Comparison of ENCODE assay signal across 8 mouse cellular contexts in genomic region chr4:137367275-137368088, GRCm38 (mm10). TPM values are rescaled to one million over a fixed set of nuclear protein-coding genes. Genes with fewer than 3 reads are reported as not detected.
A peak's percentile ranks its signal among the peaks of the same experiment; 100 is the strongest.
DNase-seq lines count a peak whose midpoint lies in the region; ATAC-seq and TF ChIP-seq lines count a peak whose summit lies in the region.

No protein-coding gene starts in this region.

- peak; percentile 45 for DNase-seq in urinary bladder, postnatal 14 days (ENCODE audit: low spot score)
- DNase-seq in urinary bladder, adult 2 months (ENCODE audit: low spot score), result no peak
- DNase-seq in lung, postnatal 36 days, result peak; percentile 90
- no peak for DNase-seq in frontal cortex, postnatal 36 days (ENCODE audit: low spot score in 2 of 2)
- no peak for DNase-seq in left cerebral cortex, adult 8-10 months (ENCODE audit: low spot score in 2 of 2)

- H3K9ac ChIP-seq in kidney, embryonic 14.5 days (ENCODE audit: low read depth, low read length), result no peak overlapping the region

- no peak overlapping the region for H3K4me3 ChIP-seq in embryonic fibroblast, embryonic 13.5 days (ENCODE audit: insufficient read depth, low read length)
- H3K4me3 ChIP-seq in kidney, embryonic 14.5 days (ENCODE audit: low read length), result no peak overlapping the region

- peaks cover 10% of the 10 kb centered on the region for H3K4me1 ChIP-seq in embryonic fibroblast, embryonic 13.5 days (ENCODE audit: control insufficient read depth, insufficient read depth, low read length)
- peaks cover 9% of the 10 kb centered on the region for H3K4me1 ChIP-seq in kidney, embryonic 14.5 days (ENCODE audit: control insufficient read depth, insufficient read depth, low read length)

- 37% methylated on average over 5 of the region's 5 CpGs for WGBS in kidney, embryonic 14.5 days

- H3K27ac ChIP-seq in embryonic fibroblast, embryonic 13.5 days (ENCODE audit: insufficient read depth, low read length), result peak overlapping the region; percentile 76
- H3K27ac ChIP-seq in kidney, embryonic 14.5 days (ENCODE audit: low read depth, low read length), result 0 out of 2 replicates have a peak overlapping the region, but pooled peaks have one; percentile 5

- ATAC-seq in kidney, embryonic 14.5 days (ENCODE audit: low FRiP score, low TSS enrichment), result no peak
- no peak for ATAC-seq in erythroid progenitor cell, adult 5-6 weeks (replicated peaks; ENCODE audit: low FRiP score, poor library complexity, severe bottlenecking)

- H3K9me3 ChIP-seq in kidney, embryonic 14.5 days (ENCODE audit: control insufficient read depth, low read length), result no peaks in the 10 kb centered on the region

- H3K27me3 ChIP-seq in kidney, embryonic 14.5 days (ENCODE audit: control insufficient read depth, insufficient read depth, low read length), result no peaks in the 10 kb centered on the region

- peak; percentile 16; the same call in 1 of the 2 replicates for TF ChIP-seq POLR2A in embryonic fibroblast, embryonic 13.5 days (IDR thresholded peaks at IDR 0.05; ENCODE audit: low read depth, low read length)

- H3K4me2 ChIP-seq in kidney, embryonic 14.5 days (replicated peaks; ENCODE audit: low read depth, low read length), result no peak overlapping the region

- H3K36me3 ChIP-seq in kidney, embryonic 14.5 days (ENCODE audit: control insufficient read depth, insufficient read depth, low read length), result no peaks in the 10 kb centered on the region

- TF ChIP-seq CTCF in embryonic fibroblast, embryonic 13.5 days (IDR thresholded peaks at IDR 0.05; ENCODE audit: borderline replicate concordance, insufficient read depth, low read length), result no peak

RNA-seq across cellular contexts. Expression of gene Cdc42, which starts 10.0 kb away (rescaled TPM):
- 326 and 339 TPM in 2 replicates for polyA plus RNA-seq in urinary bladder, adult 2 months (2012; rRNA removed)
- polyA plus RNA-seq in embryonic fibroblast, embryonic 13.5 days (2011; ENCODE audit: insufficient read length, low read depth, missing spikeins), result 576 and 580 TPM in 2 replicates
- 657 and 680 TPM in 2 replicates for polyA plus RNA-seq in kidney, embryonic 14.5 days (2014; fragmentation: Nextera tagmentation; extraction: Ambion mirVana)
- 100 to 1,000 TPM; 310 to 362 (median 328) TPM for total RNA-seq in left cerebral cortex, adult 8-10 months (2022)
- total RNA-seq in erythroid progenitor cell, adult 5-6 weeks (2015; ENCODE audit: low replicate concordance), result 284 and 321 TPM in 2 replicates
- total RNA-seq in erythroid progenitor cell, adult 5-6 weeks (2017; ENCODE audit: low replicate concordance), result 140 and 178 TPM in 2 replicates

RNA-seq across cellular contexts. Expression of gene Cela3a, which starts 42.1 kb away (rescaled TPM):
- polyA plus RNA-seq in urinary bladder, adult 2 months (2012; rRNA removed), result not detected in 2 replicates
- polyA plus RNA-seq in embryonic fibroblast, embryonic 13.5 days (2011; ENCODE audit: insufficient read length, low read depth, missing spikeins), result not detected in 2 replicates
- not detected in 2 replicates for polyA plus RNA-seq in kidney, embryonic 14.5 days (2014; fragmentation: Nextera tagmentation; extraction: Ambion mirVana)
- total RNA-seq in left cerebral cortex, adult 8-10 months (2022), result not detected
- total RNA-seq in erythroid progenitor cell, adult 5-6 weeks (2015; ENCODE audit: low replicate concordance), result not detected in 2 replicates
- not detected in 2 replicates for total RNA-seq in erythroid progenitor cell, adult 5-6 weeks (2017; ENCODE audit: low replicate concordance)

Comparison
In these comparisons a context has a peak if more than half of its experiments do, and no peak if none do; other contexts are left out.
1. DNase-seq: peak in urinary bladder, postnatal 14 days (single experiment) and lung, postnatal 36 days (single experiment); none in urinary bladder, adult 2 months (single experiment), frontal cortex, postnatal 36 days (0 of 2) and left cerebral cortex, adult 8-10 months (0 of 2).